ENCODE assay signal across 10 mouse cellular contexts in the genomic region with DNA sequence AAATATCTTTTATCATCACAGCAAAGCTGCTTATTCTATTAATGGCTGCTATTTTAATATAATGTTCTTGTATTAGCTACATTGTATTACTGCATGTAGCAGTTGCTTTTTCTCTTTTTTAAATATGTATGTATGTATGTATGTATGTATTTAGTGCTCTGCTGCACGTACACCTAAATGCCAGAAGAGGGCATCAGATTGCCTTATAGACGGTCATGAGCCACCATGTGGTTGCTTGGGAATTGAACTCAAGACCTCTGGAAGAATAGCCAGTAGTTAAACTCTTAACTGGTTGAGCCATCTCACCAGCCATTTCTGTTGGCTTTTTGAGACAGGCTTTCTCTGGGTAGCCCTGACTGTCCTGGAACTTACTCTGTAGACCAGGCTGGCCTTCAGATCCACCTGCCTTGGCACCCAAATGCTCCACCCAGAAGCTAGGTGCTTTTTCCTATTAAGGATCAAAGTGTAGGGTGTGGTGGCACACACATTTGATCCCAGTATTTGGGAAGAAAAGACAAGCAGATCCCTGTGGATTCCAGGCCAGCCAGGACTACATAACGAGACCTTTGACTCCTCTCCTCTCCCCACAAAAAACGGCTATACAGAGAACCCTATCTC. TPM values are rescaled to one million over a fixed set of nuclear protein-coding genes. Genes with fewer than 3 reads are reported as not detected.
A peak's percentile ranks its signal among the peaks of the same experiment; 100 is the strongest.
DNase-seq lines count a peak whose midpoint lies in the region; TF ChIP-seq lines count a peak whose summit lies in the region.
"Had no signal": no experiment of that assay in that cellular context is flagged by ENCODE, and none has a peak within 500 bp of the region (broad histone marks: within the 10 kb centered on the region; RNA-seq: fewer than 3 reads in every experiment).

No protein-coding gene starts in this region.

- in situ Hi-C loops in CH12.LX (cut with MboI; ENCODE audit: low pct_ligation_motif_present, low pct_unique_long_range_greater_than_20kb, low sequenced_read_pairs), result no loop called here

- TF ChIP-seq EP300 in CH12.LX (IDR thresholded peaks at IDR 0.05; ENCODE audit: low read length), result no peak

- H3K9ac ChIP-seq in CH12.LX (ENCODE audit: insufficient read depth, low read depth), result no peak overlapping the region
- H3K9ac ChIP-seq: heart, embryonic 13.5 days had no signal

- DNase-seq in layer of hippocampus, adult 2 months (ENCODE audit: low spot score in 2 of 2), result no peak
- no peak for DNase-seq in layer of hippocampus, adult 11-12 months (ENCODE audit: low spot score)
- DNase-seq in A20 (ENCODE audit: low read depth, low spot score), result peak; percentile 60
- peak; percentile 52 for DNase-seq in CH12.LX (ENCODE audit: extremely low read depth)
- peak; percentile 36 for DNase-seq in embryo, embryonic 10.5 days (ENCODE audit: low spot score)
- no peak for DNase-seq in urinary bladder, postnatal 36 days (ENCODE audit: low spot score in 2 of 2)
- no peak for DNase-seq in adrenal gland, adult 18-20 months (ENCODE audit: low spot score in 2 of 2)
- DNase-seq: lung, postnatal 4 days; right cerebral cortex, postnatal 14 days had no signal

- H3K4me3 ChIP-seq in layer of hippocampus, adult 2 months, result no peak overlapping the region
- no peak overlapping the region for H3K4me3 ChIP-seq in CH12.LX (replicated peaks in 1 of 3; ENCODE audit: low read depth in 2 of 3, low read length in 2 of 3, poor library complexity in 1 of 3)
- H3K4me3 ChIP-seq: heart, embryonic 13.5 days had no signal

- H3K4me2 ChIP-seq in CH12.LX (ENCODE audit: insufficient read depth, low read depth, poor library complexity, severe bottlenecking), result no peak overlapping the region
- H3K4me2 ChIP-seq: heart, embryonic 13.5 days had no signal

- H3K79me2 ChIP-seq in CH12.LX (replicated peaks; ENCODE audit: control insufficient read depth, extremely low read depth, insufficient read depth, poor library complexity, severe bottlenecking), result peaks cover 12% of the 10 kb centered on the region

- TF ChIP-seq POLR2A in CH12.LX (IDR thresholded peaks at IDR 0.05; ENCODE audit: low read depth, low read length), result no peak

- TF ChIP-seq CTCF in layer of hippocampus, adult 2 months (conservative IDR thresholded peaks at IDR 0.05), result peak; percentile 65
- peak in 1 of 2 experiments; percentile 92; a peak in 3 of 4 replicates for TF ChIP-seq CTCF in CH12.LX (conservative IDR thresholded peaks at IDR 0.05 in 1 of 2, IDR thresholded peaks at IDR 0.05 in 1 of 2; ENCODE audit: low read depth in 2 of 2, low read length in 2 of 2)

- H3K4me1 ChIP-seq in CH12.LX (ENCODE audit: control insufficient read depth in 1 of 2, insufficient read depth in 2 of 2), result peaks cover 0 to 14% of the 10 kb centered on the region in 2 experiments; a peak in 2 of 4 replicates

- peak; percentile 52 for TF ChIP-seq RAD21 in CH12.LX (IDR thresholded peaks at IDR 0.05; ENCODE audit: low read depth, low read length)

- no peaks in the 10 kb centered on the region for H3K27me3 ChIP-seq in CH12.LX (replicated peaks)
- H3K27me3 ChIP-seq: heart, embryonic 13.5 days had no signal

- peaks cover 39 to 46% of the 10 kb centered on the region in 2 experiments for H3K36me3 ChIP-seq in CH12.LX (replicated peaks in 1 of 2; ENCODE audit: control insufficient read depth in 1 of 2, insufficient read depth in 1 of 2, low read length in 1 of 2)

- no peaks in the 10 kb centered on the region for H3K9me3 ChIP-seq in CH12.LX (replicated peaks; ENCODE audit: low read length)
- H3K9me3 ChIP-seq: heart, embryonic 13.5 days had no signal

- no peak overlapping the region for H3K27ac ChIP-seq in layer of hippocampus, adult 2 months
- no peak overlapping the region for H3K27ac ChIP-seq in CH12.LX (ENCODE audit: insufficient read depth, low read depth)
- H3K27ac ChIP-seq: heart, embryonic 13.5 days had no signal

- dilution Hi-C loops in CH12.LX (cut with MboI; ENCODE audit: extremely low pct_ligation_motif_present, extremely low pct_unique_long_range_greater_than_20kb, low sequenced_read_pairs), result no loop called here

TF ChIP-seq in CH12.LX, 34 proteins besides CTCF, POLR2A, EP300 and RAD21:
- TF ChIP-seq SMC3 (IDR thresholded peaks at IDR 0.05; ENCODE audit: low read depth, low read length), result peak; percentile 58
- TF ChIP-seq NELFE (IDR thresholded peaks at IDR 0.05; ENCODE audit: low read depth, low read length), result peak; percentile 25; the same call in 1 of the 2 replicates
- TF ChIP-seq CHD2 (IDR thresholded peaks at IDR 0.05; ENCODE audit: low read length), result no peak
- peak; percentile 90 for TF ChIP-seq MYC (IDR thresholded peaks at IDR 0.05; ENCODE audit: low read depth, low read length)

RNA-seq across cellular contexts. Expression of a gene that starts 4.7 kb away (rescaled TPM):
- total RNA-seq in layer of hippocampus, adult 2 months (2021), result 10 to 100 TPM; 80.9 to 81.5 TPM
- total RNA-seq in CH12.LX (2012; rRNA removed) (61.5 and 73.9 TPM in 2 replicates), CH12.LX (2014; rRNA removed) (52.6 and 56.7 TPM in 2 replicates)
- 59.2 and 63.9 TPM in 2 replicates for polyA plus RNA-seq in CH12.LX (2012; ENCODE audit: insufficient read length, low read depth)
- 100 to 1,000 TPM; 103 to 108 TPM for total RNA-seq in adrenal gland, adult 18-20 months (2021)

RNA-seq across cellular contexts. Expression of a gene that starts 4.9 kb away (rescaled TPM):
- total RNA-seq in layer of hippocampus, adult 2 months (2021), result 10 to 100 TPM; 39.6 to 54.0 TPM
- 56.8 and 75.0 TPM in 2 replicates for total RNA-seq in CH12.LX (2012; rRNA removed)
- 26.8 and 29.0 TPM in 2 replicates for total RNA-seq in CH12.LX (2014; rRNA removed)
- 99.5 and 106 TPM in 2 replicates for polyA plus RNA-seq in CH12.LX (2012; ENCODE audit: insufficient read length, low read depth)
- total RNA-seq in adrenal gland, adult 18-20 months (2021), result 10 to 100 TPM; 54.9 to 69.8 TPM

RNA-seq across cellular contexts. Expression of a gene that starts 8.4 kb away (rescaled TPM):
- 10 to 100 TPM; 63.1 to 67.8 TPM for total RNA-seq in layer of hippocampus, adult 2 months (2021)
- total RNA-seq in CH12.LX (2012; rRNA removed), result 49.4 and 51.2 TPM in 2 replicates
- total RNA-seq in CH12.LX (2014; rRNA removed), result 19.4 and 22.8 TPM in 2 replicates
- 96.9 and 99.5 TPM in 2 replicates for polyA plus RNA-seq in CH12.LX (2012; ENCODE audit: insufficient read length, low read depth)
- 10 to 100 TPM; 43.8 to 55.2 TPM for total RNA-seq in adrenal gland, adult 18-20 months (2021)

RNA-seq across cellular contexts. Expression of a gene that starts 8.6 kb away (rescaled TPM):
- total RNA-seq in layer of hippocampus, adult 2 months (2021), result 1 to 10 TPM; 3.5 to 4.0 TPM
- total RNA-seq in CH12.LX (2012; rRNA removed) (1.4 and 2.7 TPM in 2 replicates), CH12.LX (2014; rRNA removed) (1.2 and 2.1 TPM in 2 replicates)
- polyA plus RNA-seq in CH12.LX (2012; ENCODE audit: insufficient read length, low read depth), result 0.57 and 3.0 TPM in 2 replicates
- 1 to 10 TPM; 1.9 to 2.2 TPM for total RNA-seq in adrenal gland, adult 18-20 months (2021)

RNA-seq across cellular contexts. Expression of a gene that starts 13.8 kb away (rescaled TPM):
- 10 to 100 TPM; 29.3 to 29.5 TPM for total RNA-seq in layer of hippocampus, adult 2 months (2021)
- total RNA-seq in CH12.LX (2012; rRNA removed), result 6.9 and 7.4 TPM in 2 replicates
- total RNA-seq in CH12.LX (2014; rRNA removed), result 2.4 and 3.6 TPM in 2 replicates
- 10.2 and 12.8 TPM in 2 replicates for polyA plus RNA-seq in CH12.LX (2012; ENCODE audit: insufficient read length, low read depth)
- total RNA-seq in adrenal gland, adult 18-20 months (2021), result 10 to 100 TPM; 25.9 to 29.2 TPM

Comparison
In these comparisons a context has a peak if more than half of its experiments do, and no peak if none do; other contexts are left out.
1. DNase-seq: peak in A20 (single experiment), CH12.LX (single experiment) and embryo, embryonic 10.5 days (single experiment); none in layer of hippocampus, adult 2 months (0 of 2), layer of hippocampus, adult 11-12 months (single experiment), urinary bladder, postnatal 36 days (0 of 2) and adrenal gland, adult 18-20 months (0 of 2).